Mouse (Mus musculus): ENCODE results near the gene Fgd3.
A peak's percentile ranks its signal among the peaks of the same experiment; 100 is the strongest.

Fgd3 gene

GRCm38 (mm10) chr13:49341012-49341830, 21.1 kb upstream of the Fgd3 start, which contains the start of gene Bicd2:
TSS of gene Bicd2 (plus strand) at chr13:49341585.
- DNase-seq (ENCODE audit: low spot score): peak; percentile 76

- DNase-seq (ENCODE audit: low spot score): no peak
These were observed 18.9 kb upstream of the Fgd3 start for GRCm38 (mm10) chr13:49338893-49339546.

- DNase-seq (ENCODE audit: low spot score): no peak
These were observed 15.2 kb upstream of the Fgd3 start for GRCm38 (mm10) chr13:49335077-49335982.

- DNase-seq (ENCODE audit: low spot score): no peak
These were observed 13.1 kb upstream of the Fgd3 start for GRCm38 (mm10) chr13:49333250-49333649.

GRCm38 (mm10) chr13:49328101-49328500, 8.0 kb upstream of the Fgd3 start:
- DNase-seq (ENCODE audit: low spot score): no peak

GRCm38 (mm10) chr13:49326246-49327206, 6.4 kb upstream of the Fgd3 start:
- no peak for DNase-seq (ENCODE audit: low spot score)

- DNase-seq (ENCODE audit: low spot score): no peak
These were observed 4.8 kb upstream of the Fgd3 start for GRCm38 (mm10) chr13:49324871-49325270.

- no peak for DNase-seq (ENCODE audit: low spot score)
These were observed 2.6 kb upstream of the Fgd3 start for GRCm38 (mm10) chr13:49322739-49323138.

GRCm38 (mm10) chr13:49322169-49322568, 2.1 kb upstream of the Fgd3 start:
- no peak for DNase-seq (ENCODE audit: low spot score)

GRCm38 (mm10) chr13:49321452-49321851, 1.3 kb upstream of the Fgd3 start:
- no peak for DNase-seq (ENCODE audit: low spot score)

GRCm38 (mm10) chr13:49320514-49320913, 403 bp upstream of the Fgd3 start:
- DNase-seq (ENCODE audit: low spot score): no peak

GRCm38 (mm10) chr13:49317914-49318313, 2.2 kb downstream of the Fgd3 start:
- no peak for DNase-seq (ENCODE audit: low spot score)

- DNase-seq (ENCODE audit: low spot score): no peak
These were observed 2.6 kb downstream of the Fgd3 start for GRCm38 (mm10) chr13:49317508-49317907.

- no peak for DNase-seq (ENCODE audit: low spot score)
These were observed 3.5 kb downstream of the Fgd3 start for GRCm38 (mm10) chr13:49316386-49317162.

- DNase-seq (ENCODE audit: low spot score): no peak
These were observed 8.5 kb downstream of the Fgd3 start for GRCm38 (mm10) chr13:49311642-49312041.

GRCm38 (mm10) chr13:49309501-49309900, 10.6 kb downstream of the Fgd3 start:
- DNase-seq (ENCODE audit: low spot score): no peak

GRCm38 (mm10) chr13:49308861-49309403, 11.2 kb downstream of the Fgd3 start:
- DNase-seq (ENCODE audit: low spot score): no peak

GRCm38 (mm10) chr13:49308206-49308605, 11.9 kb downstream of the Fgd3 start:
- no peak for DNase-seq (ENCODE audit: low spot score)

GRCm38 (mm10) chr13:49307311-49307969, 12.7 kb downstream of the Fgd3 start:
- DNase-seq (ENCODE audit: low spot score): no peak

All from ovary, postnatal 10 days (tissue).